Mouse (Mus musculus): ENCODE data around the gene Rnf126. TPM values are rescaled to one million over a fixed set of nuclear protein-coding genes. Genes with fewer than 3 reads are reported as not detected.
A peak's percentile ranks its signal among the peaks of the same experiment; 100 is the strongest.

Rnf126 gene
- polyA plus RNA-seq (2012; rRNA removed): 157 TPM in 2 replicates

DNA sequence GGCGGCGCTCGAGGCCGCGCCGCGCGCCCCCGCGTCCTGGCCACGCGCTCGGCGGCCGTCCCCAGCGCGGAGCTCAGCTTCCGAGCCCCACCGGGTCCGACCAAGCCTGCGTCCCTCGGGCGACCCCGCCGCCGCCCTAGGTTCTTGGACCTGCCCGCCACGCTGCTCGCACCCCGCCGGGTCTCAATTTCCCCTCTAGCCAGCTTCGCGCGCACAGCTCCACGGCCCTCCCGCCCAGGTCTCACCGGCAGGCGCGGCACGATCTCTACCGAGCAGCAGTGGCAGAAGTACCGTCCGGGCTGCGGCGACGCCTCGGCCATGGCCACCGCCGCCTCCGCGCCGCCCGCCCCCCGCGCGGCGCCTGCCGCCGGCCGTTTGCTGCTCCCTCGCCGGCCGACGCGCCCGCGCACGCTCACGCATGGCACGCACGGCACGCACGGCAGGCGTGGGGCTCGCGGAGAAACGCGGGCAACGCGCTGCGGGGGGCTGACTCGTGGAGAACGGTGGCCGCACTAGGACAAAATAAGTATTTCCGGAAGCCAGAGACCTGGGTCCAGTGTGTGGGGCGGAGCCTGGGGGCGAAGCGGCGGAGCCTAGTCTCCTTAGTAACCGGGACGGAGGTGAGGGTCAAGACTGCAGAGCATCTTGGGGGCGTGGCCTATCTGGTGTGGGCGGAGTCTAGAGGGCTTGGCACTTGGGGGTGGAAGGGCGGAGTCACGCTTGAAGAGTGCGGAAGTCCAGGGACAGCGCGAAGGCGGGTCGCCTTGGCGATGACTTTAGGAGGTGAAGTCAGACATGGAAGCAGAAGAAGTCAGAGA is at the start of gene Rnf126:
Gene Rnf126 (minus strand): TSS at position 445 of the 818 bp plus-strand sequence.
- H3K27ac ChIP-seq (ENCODE audit: insufficient read depth, low read length): peak within 1 kb of the TSS; percentile 79
- TF ChIP-seq POLR2A (IDR thresholded peaks at IDR 0.05; ENCODE audit: extremely low read depth, insufficient read depth, low read length) (no peak), CTCF (IDR thresholded peaks at IDR 0.05; ENCODE audit: extremely low read depth, insufficient read depth, low read length) (no peak)
- H3K4me1 ChIP-seq (ENCODE audit: control insufficient read depth, insufficient read depth, low read length): peaks cover 9% of the 10 kb centered on the region; the same call in 1 of the 2 replicates
- H3K4me3 ChIP-seq (ENCODE audit: insufficient read depth, low read length): peak within 1 kb of the TSS; percentile 87

- no peak for TF ChIP-seq POLR2A (IDR thresholded peaks at IDR 0.05; ENCODE audit: extremely low read depth, insufficient read depth, low read length)
Observed at GRCm38 (mm10) chr10:79815671-79816494, 49.1 kb upstream of the Rnf126 start.

DNA sequence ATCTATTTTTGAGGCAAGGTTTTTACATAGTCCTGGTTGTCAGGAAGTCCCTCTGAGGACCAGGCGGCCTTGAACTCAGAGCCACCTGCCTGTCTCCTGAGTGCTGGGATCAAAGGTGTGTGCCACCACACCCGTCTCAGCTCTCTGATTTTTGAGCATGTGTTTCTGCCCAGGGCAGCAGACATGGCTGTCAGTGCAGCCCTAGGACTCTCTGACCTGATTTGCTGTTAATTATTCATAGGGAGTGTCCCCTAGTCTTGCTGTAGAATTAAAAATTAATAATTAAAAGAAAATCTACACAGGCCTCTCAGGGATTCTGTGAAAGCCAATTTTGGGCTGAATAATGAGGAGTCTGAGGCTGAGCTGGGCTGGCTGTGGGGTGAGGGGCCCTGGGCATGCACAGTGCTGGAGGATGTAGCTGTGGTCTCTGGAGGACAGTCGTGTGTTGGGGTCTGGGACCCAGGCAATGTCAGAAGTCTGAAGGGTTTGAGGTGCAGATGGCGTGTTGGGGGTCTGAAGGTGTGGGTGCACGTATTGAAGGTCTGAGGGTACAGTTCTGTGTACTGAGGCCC is 47.6 kb upstream of the Rnf126 start:
- H3K4me3 ChIP-seq (ENCODE audit: insufficient read depth, low read length): no peak overlapping the region
- no peak overlapping the region for H3K27ac ChIP-seq (ENCODE audit: insufficient read depth, low read length)
- H3K4me1 ChIP-seq (ENCODE audit: control insufficient read depth, insufficient read depth, low read length): no peaks in the 10 kb centered on the region
- no peak for TF ChIP-seq CTCF (IDR thresholded peaks at IDR 0.05; ENCODE audit: extremely low read depth, insufficient read depth, low read length)

More at GRCm38 (mm10) chr10:79815671-79816494, 49.1 kb upstream of the Rnf126 start:
- Histone ChIP-seq H3K27ac (ENCODE audit: insufficient read depth, low read length) (no peak overlapping the region), H3K4me3 (ENCODE audit: insufficient read depth, low read length) (no peak overlapping the region), H3K4me1 (ENCODE audit: control insufficient read depth, insufficient read depth, low read length) (no peaks in the 10 kb centered on the region)

DNA sequence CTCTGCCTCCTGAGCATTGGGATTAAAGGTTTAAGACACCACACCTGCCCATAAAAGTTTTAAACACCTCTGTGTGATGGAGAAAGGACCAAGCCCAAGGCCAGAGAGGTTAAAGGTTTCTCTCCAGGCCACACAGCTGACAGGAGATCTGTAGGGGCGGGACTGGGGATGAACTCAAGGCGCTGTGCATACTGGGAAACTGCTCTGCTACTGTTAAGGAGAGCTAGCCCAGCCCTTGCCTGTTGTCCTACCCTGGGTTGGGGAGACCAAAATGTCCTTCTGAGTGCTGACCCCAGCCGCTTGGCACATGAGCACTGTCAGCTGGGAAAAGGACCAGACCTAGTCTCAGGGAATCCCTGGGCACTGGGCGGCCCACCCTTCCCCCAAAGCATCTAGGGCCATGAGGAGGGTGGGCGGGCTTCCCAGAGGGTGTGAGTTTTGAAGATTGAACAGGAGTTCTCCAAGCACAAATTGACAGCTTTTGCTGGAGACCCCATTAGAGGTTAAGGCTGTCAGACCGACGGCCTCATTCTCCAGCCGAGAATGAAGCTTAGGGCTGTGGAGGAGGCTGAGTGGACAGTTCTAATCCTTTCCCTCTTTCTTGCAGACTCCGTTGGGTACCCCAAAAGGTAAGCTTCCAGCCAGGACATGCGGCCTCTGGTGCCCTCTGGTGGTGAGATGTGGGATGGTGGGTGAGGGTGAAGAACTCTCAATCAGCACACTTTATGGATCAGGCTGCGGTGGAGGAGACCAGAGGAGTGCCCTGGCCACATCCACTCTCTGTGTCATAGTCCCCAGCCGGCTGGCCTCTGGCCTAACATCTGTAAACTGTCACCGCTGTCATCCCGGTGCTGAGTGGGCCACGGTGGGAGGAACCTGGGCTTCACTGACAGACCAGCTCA is 45.2 kb upstream of the Rnf126 start:
- no peak overlapping the region for H3K4me3 ChIP-seq (ENCODE audit: insufficient read depth, low read length)
- H3K4me1 ChIP-seq (ENCODE audit: control insufficient read depth, insufficient read depth, low read length): no peaks in the 10 kb centered on the region
- peak; percentile 95 for TF ChIP-seq CTCF (IDR thresholded peaks at IDR 0.05; ENCODE audit: extremely low read depth, insufficient read depth, low read length)
- TF ChIP-seq POLR2A (IDR thresholded peaks at IDR 0.05; ENCODE audit: extremely low read depth, insufficient read depth, low read length): no peak
- no peak overlapping the region for H3K27ac ChIP-seq (ENCODE audit: insufficient read depth, low read length)

DNA sequence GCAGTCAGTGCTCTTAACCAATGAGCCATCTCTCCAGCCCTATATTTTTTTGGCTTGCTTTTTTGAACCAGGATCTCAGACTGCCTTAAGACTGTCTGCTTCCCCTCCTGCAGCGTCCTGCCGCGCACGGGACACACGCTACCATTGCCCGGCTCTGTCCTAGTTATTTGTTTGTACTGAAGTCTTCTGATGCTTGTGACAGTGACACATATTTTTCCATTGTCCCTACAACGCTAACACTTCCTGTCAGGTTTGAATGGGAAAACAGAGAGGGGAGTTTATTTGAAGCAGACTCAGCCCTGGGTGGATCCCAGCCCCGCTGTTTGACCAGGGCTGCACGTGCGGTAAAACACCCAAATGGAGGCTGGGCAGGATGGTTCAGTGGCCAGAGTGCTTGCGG is 42.0 kb upstream of the Rnf126 start:
- Histone ChIP-seq H3K4me1 (ENCODE audit: control insufficient read depth, insufficient read depth, low read length) (peaks cover 6% of the 10 kb centered on the region), H3K27ac (ENCODE audit: insufficient read depth, low read length) (no peak overlapping the region), H3K4me3 (ENCODE audit: insufficient read depth, low read length) (no peak overlapping the region)
- no peak for TF ChIP-seq CTCF (IDR thresholded peaks at IDR 0.05; ENCODE audit: extremely low read depth, insufficient read depth, low read length)
- TF ChIP-seq POLR2A (IDR thresholded peaks at IDR 0.05; ENCODE audit: extremely low read depth, insufficient read depth, low read length): no peak

DNA sequence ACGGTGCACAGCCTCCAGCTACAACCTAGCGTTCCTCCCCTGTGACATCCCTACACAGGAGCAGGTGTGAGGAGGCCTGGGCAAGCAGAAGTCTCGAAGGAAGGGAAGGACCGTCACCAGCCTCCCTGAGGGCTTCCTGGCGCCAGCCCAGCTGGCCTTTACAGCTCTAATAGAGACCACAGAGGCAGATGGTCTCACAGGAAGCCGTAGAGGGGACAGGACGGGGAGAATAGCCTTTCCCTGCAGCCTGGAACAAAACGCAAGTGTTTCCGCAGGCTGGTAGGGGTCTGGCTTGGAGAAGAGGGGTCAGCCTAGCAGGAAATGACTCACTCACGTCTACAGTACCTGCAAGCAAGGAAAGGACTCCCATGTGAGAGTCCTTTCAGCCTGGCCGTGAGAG is 41.1 kb upstream of the Rnf126 start:
- TF ChIP-seq CTCF (IDR thresholded peaks at IDR 0.05; ENCODE audit: extremely low read depth, insufficient read depth, low read length) (no peak), POLR2A (IDR thresholded peaks at IDR 0.05; ENCODE audit: extremely low read depth, insufficient read depth, low read length) (no peak)
- H3K4me1 ChIP-seq (ENCODE audit: control insufficient read depth, insufficient read depth, low read length): peaks cover 11% of the 10 kb centered on the region
- H3K27ac ChIP-seq (ENCODE audit: insufficient read depth, low read length): 0 out of 2 replicates have a peak overlapping the region, but pooled peaks have one; percentile 3
- H3K4me3 ChIP-seq (ENCODE audit: insufficient read depth, low read length): no peak overlapping the region

DNA sequence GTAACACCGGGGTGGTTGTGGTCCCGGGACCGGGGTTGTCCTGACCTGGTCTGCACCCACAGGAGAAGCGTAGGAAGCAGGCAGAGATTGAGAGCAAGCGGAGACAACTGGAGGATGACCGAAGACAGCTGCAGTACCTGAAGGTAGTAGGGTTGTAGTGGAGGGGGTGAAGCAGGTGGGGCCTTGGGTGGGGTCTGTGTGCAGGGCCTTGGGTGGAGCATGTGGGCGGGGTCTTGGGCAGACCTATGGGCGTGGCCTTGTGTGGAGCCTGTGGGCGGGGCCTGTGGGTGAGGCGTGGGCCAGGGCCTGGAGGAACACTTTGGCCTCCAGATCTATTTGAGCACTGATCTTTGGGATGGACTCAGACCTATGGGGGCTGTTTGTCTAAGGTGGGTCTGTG is 40.2 kb upstream of the Rnf126 start:
- Histone ChIP-seq H3K27ac (ENCODE audit: insufficient read depth, low read length) (peak overlapping the region; percentile 20; the same call in 1 of the 2 replicates), H3K4me3 (ENCODE audit: insufficient read depth, low read length) (0 out of 2 replicates have a peak overlapping the region, but pooled peaks have one; percentile 3), H3K4me1 (ENCODE audit: control insufficient read depth, insufficient read depth, low read length) (peaks cover 18% of the 10 kb centered on the region)
- no peak for TF ChIP-seq POLR2A (IDR thresholded peaks at IDR 0.05; ENCODE audit: extremely low read depth, insufficient read depth, low read length)
- TF ChIP-seq CTCF (IDR thresholded peaks at IDR 0.05; ENCODE audit: extremely low read depth, insufficient read depth, low read length): no peak

DNA sequence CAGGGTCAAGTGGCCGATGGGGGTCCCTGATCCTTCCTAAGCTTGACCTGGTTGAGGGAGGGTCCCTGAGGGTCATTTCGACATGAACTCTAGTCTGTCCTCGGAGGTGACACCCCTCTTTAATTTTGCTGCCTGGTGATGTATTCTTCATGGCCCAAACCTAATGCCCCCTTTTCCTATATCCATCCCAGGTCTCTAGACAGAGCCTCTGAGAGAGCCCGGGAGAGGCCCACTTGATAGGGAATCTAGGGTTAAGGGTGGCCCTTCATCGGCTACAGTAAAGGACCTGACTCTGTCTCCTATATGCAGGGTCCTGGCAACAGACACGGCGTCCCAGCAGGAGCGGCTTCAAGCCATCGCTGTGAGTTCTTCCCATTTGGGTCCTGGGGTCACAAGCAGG is 39.6 kb upstream of the Rnf126 start:
- H3K4me3 ChIP-seq (ENCODE audit: insufficient read depth, low read length): 0 out of 2 replicates have a peak overlapping the region, but pooled peaks have one; percentile 3
- peaks cover 20% of the 10 kb centered on the region for H3K4me1 ChIP-seq (ENCODE audit: control insufficient read depth, insufficient read depth, low read length)

More for the DNA sequence above, 39.6 kb upstream of the Rnf126 start:
- H3K27ac ChIP-seq (ENCODE audit: insufficient read depth, low read length): peak overlapping the region; percentile 20
- TF ChIP-seq CTCF (IDR thresholded peaks at IDR 0.05; ENCODE audit: extremely low read depth, insufficient read depth, low read length) (no peak), POLR2A (IDR thresholded peaks at IDR 0.05; ENCODE audit: extremely low read depth, insufficient read depth, low read length) (no peak)
